Mouse (Mus musculus) kidney, postnatal 0 days (tissue): ENCODE results near the gene Atp1a4. TPM values are rescaled to one million over a fixed set of nuclear protein-coding genes. Genes with fewer than 3 reads are reported as not detected.

Experiments used
- ATAC-seq: fragments of 200-750 bp; cut with Nextera tagmentation; replicated peaks from 2 replicates; pipeline ENCODE4 v1.8.0; 2017; ENCODE audit warnings: low read depth, moderate number of reproducible peaks, moderate TSS enrichment, moderate library complexity; ENCODE audit not compliant: low FRiP score
- DNase-seq: peaks from one replicate; pipeline ENCODE4 v3.0.0-alpha.2; 2016; ENCODE audit warnings: low spot score
- H3K27ac ChIP-seq: fragments of 300-500 bp; sonication (generic); 2 replicates; pipeline ENCODE4 v1.5.1; 2014; ENCODE audit warnings: mild to moderate bottlenecking
- H3K27me3 ChIP-seq: fragments of 300-500 bp; sonication (generic); 2 replicates; pipeline ENCODE4 v1.6.1; 2014; ENCODE audit warnings: low read length, mixed read lengths; ENCODE audit not compliant: insufficient read depth
- H3K36me3 ChIP-seq: fragments of 300-500 bp; sonication (generic); 2 replicates; pipeline ENCODE4 v1.6.1; 2014; ENCODE audit warnings: low read length, mixed read lengths; ENCODE audit not compliant: insufficient read depth
- H3K4me1 ChIP-seq: fragments of 300-500 bp; sonication (generic); replicated peaks from 2 replicates; pipeline ENCODE4 v1.6.1; 2014; ENCODE audit warnings: antibody characterized with exemption, low read length, mixed read lengths; ENCODE audit not compliant: insufficient read depth
- H3K4me2 ChIP-seq: fragments of 300-500 bp; sonication (generic); 2 replicates; pipeline ENCODE4 v1.6.1; 2014; ENCODE audit warnings: mild to moderate bottlenecking, low read length, moderate library complexity, mixed read lengths
- H3K4me3 ChIP-seq: fragments of 300-500 bp; sonication (generic); replicated peaks from 2 replicates; pipeline ENCODE4 v1.5.1; 2014; ENCODE audit warnings: low read depth, low read length
- H3K9ac ChIP-seq: fragments of 300-500 bp; sonication (generic); 2 replicates; pipeline ENCODE4 v1.6.1; 2014; ENCODE audit warnings: low read depth, low read length
- H3K9me3 ChIP-seq: fragments of 300-500 bp; sonication (generic); replicated peaks from 2 replicates; pipeline ENCODE4 v1.6.1; 2016; ENCODE audit warnings: low read length, inconsistent platforms, mixed read lengths
- CTCF ChIP-seq: IDR thresholded peaks from 2 replicates; pipeline ENCODE4 v1.5.1; 2016; ENCODE audit warnings: antibody characterized with exemption, low read depth, mild to moderate bottlenecking, moderate library complexity
- WGBS: fragments of 180-500 bp; shearing (Covaris S2); extraction: QIAGEN DNeasy Blood & Tissue Kit; methylation state at CpG from one replicate; pipeline ENCODE4 v1.1.7; 2014; 5-methylcytosine and 5-hydroxymethylcytosine counted together
- polyA plus RNA-seq: library from polyadenylated mRNA; unstranded; fragments of >200 nt; fragmentation: Nextera tagmentation; extraction: Ambion mirVana; gene quantifications from 2 replicates; pipeline ENCODE4 v1.2.1, GENCODE M21; 2015

The Atp1a4 gene
- polyA plus RNA-seq, 1 experiment from 2014 or later, result not detected

DNA sequence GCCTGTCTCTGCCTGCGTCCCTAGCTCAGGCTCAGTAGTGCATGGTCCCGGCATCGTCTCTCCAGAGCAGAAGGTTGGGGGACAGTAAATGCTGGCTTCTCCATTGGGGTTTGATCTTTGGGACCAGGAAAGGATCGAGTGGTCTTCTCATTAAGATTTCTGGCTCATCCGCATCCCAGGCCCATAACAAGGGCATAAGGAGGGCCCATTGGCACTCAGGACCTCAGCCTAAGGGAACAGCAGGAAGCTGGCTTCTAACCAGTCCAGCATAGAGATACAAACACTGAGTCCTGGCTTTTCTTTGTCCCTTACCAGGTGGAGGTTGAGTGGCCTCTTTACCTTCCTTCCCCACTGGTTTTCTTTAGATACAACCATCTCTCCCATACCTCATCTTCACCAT is 60.4 kb downstream of the Atp1a4 start:
- Histone ChIP-seq H3K36me3 (peaks cover 64% of the 10 kb centered on the region), H3K27me3 (no peaks in the 10 kb centered on the region), H3K27ac (no peak overlapping the region), H3K9ac (no peak overlapping the region), H3K4me2 (no peak overlapping the region), H3K4me1 (peaks cover 18% of the 10 kb centered on the region), H3K9me3 (no peaks in the 10 kb centered on the region), H3K4me3 (no peak overlapping the region)
- TF ChIP-seq CTCF, result no peak
- ATAC-seq (no peak), DNase-seq (no peak)
- 85% methylated on average over 5 of the region's 5 CpGs for WGBS

DNA sequence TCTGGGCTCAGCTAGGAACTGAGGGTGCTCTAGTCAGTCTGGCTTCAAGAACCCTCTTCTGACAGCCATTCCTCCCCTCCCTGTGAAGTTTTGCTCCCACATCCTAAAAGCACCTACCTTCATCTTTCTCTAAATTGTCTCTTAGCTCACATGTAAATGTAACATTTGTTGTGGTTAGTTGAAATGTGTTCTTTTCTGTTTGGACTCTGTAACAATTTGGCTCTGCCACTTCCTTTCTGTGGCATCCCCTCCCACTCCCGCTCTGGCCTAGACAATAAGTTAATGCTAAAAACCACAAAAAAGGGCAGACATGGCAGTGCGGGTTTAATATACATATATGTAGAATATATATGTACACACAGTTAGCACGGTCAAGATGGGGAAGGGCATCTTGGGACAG is 61.1 kb downstream of the Atp1a4 start:
- no peak for DNase-seq
- Histone ChIP-seq H3K4me3 (no peak overlapping the region), H3K9ac (no peak overlapping the region)

DNA sequence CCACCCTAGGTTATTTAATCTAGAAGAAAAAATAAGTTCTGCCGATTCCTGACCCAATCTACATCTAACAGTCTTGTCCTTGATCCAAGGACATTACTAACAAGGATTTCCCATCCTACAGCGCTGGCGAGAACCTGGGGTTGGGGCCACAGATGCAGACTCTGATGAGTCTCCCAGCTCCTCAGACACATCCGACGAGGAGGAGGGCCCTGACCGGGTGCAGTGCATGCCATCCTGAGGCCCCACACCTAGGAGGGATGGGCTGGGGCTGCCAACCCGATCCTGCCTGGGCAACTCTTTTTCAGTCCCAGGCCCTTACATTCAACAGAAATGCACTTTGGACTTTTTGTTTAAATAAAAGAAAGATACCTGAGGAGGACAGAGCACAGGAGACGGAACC is 63.8 kb downstream of the Atp1a4 start:
- H3K4me3 ChIP-seq, result no peak overlapping the region
- peaks cover 84% of the 10 kb centered on the region for H3K36me3 ChIP-seq
- no peak overlapping the region for H3K4me2 ChIP-seq
- no peaks in the 10 kb centered on the region for H3K9me3 ChIP-seq
- TF ChIP-seq CTCF, result no peak
- H3K9ac ChIP-seq, result no peak overlapping the region
- H3K27me3 ChIP-seq, result no peaks in the 10 kb centered on the region
- DNase-seq (no peak), ATAC-seq (no peak)
- H3K27ac ChIP-seq, result no peak overlapping the region
- 75% methylated on average over 8 of the region's 8 CpGs for WGBS
- H3K4me1 ChIP-seq, result no peaks in the 10 kb centered on the region

More for the DNA sequence above, 61.1 kb downstream of the Atp1a4 start:
- H3K27me3 ChIP-seq, result no peaks in the 10 kb centered on the region
- peaks cover 11% of the 10 kb centered on the region for H3K4me1 ChIP-seq
- WGBS, result 88% methylated on average over 3 of the region's 3 CpGs
- ATAC-seq, result no peak
- H3K4me2 ChIP-seq, result no peak overlapping the region
- H3K27ac ChIP-seq, result no peak overlapping the region
- TF ChIP-seq CTCF, result no peak
- H3K36me3 ChIP-seq, result peaks cover 71% of the 10 kb centered on the region
- no peaks in the 10 kb centered on the region for H3K9me3 ChIP-seq

DNA sequence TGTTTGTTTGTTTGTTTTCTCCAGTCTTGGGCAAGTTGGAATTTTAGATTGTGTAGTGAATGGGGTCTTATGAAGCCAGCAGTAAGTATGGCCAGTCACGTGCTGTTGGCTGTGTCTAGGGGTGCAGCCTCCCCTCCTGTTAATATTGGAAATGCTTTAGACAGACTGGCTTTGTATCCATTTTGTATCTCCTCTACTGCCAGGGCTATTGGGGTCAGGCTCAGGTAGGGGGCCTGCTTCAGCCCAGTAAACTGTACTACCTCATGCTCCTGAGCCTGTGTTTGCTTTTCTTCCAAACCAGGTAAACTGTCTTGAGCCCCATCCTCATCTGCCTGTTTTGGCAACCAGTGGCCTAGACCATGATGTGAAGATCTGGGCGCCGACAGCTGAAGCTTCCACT is 66.0 kb downstream of the Atp1a4 start:
- Histone ChIP-seq H3K4me3 (no peak overlapping the region), H3K36me3 (peaks cover 81% of the 10 kb centered on the region), H3K4me1 (no peaks in the 10 kb centered on the region), H3K27me3 (no peaks in the 10 kb centered on the region), H3K9me3 (no peaks in the 10 kb centered on the region), H3K9ac (no peak overlapping the region), H3K27ac (no peak overlapping the region), H3K4me2 (no peak overlapping the region)
- no peak for ATAC-seq
- DNase-seq, result no peak
- TF ChIP-seq CTCF, result no peak
- WGBS, result 90% methylated on average over 3 of the region's 3 CpGs

DNA sequence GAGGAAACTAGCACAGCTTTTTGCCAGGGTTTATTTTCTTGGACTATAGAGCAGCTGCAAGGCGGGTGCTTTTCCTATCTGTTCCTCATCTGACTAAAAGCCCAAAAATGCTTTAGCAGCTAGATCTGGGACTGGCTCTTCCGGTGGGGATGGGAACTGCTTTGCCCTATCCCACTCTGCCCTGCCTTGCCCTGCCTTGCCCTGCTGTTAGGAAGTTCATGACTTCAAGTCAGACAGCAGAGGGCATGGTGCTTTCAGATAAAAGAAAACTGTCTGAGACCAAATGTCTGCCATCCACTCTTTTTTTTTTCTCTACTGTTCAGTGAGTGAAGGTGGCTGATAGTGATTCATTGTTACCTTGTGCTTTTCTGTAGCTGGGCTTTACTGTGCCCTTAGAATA is 66.6 kb downstream of the Atp1a4 start:
- peak; percentile 26; the same call in 1 of the 2 replicates for TF ChIP-seq CTCF
- Histone ChIP-seq H3K36me3 (peaks cover 77% of the 10 kb centered on the region), H3K4me1 (no peaks in the 10 kb centered on the region), H3K4me2 (no peak overlapping the region), H3K9me3 (no peaks in the 10 kb centered on the region), H3K9ac (no peak overlapping the region), H3K4me3 (no peak overlapping the region), H3K27ac (no peak overlapping the region), H3K27me3 (no peaks in the 10 kb centered on the region)
- WGBS, result 78% methylated on average over 2 of the region's 2 CpGs
- ATAC-seq (no peak), DNase-seq (no peak)

DNA sequence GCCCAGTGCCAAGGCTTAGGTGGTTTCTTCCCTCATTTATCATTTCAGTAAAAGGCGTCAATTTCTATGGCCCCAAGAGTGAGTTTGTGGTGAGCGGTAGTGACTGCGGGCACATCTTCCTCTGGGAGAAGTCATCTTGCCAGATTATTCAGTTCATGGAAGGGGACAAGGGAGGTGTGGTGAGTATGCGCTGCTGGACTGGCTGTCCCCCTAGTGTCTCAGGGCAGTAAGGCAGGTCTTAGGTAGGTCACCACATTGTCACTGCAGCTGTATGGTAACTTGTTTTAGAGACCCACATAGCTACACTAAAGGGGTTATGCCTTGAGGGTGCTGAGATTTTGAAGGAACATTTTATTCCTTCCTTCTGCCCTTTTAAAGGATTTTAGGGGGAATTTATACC is 69.3 kb downstream of the Atp1a4 start:
- H3K4me3 ChIP-seq, result no peak overlapping the region
- no peak overlapping the region for H3K9ac ChIP-seq
- H3K36me3 ChIP-seq, result peaks cover 56% of the 10 kb centered on the region
- peak; percentile 61 for TF ChIP-seq CTCF
- peak; percentile 68 for DNase-seq
- H3K27ac ChIP-seq, result no peak overlapping the region
- ATAC-seq, result peak; percentile 56; the same call in 1 of the 2 replicates
- H3K9me3 ChIP-seq, result no peaks in the 10 kb centered on the region
- no peaks in the 10 kb centered on the region for H3K4me1 ChIP-seq
- H3K4me2 ChIP-seq, result no peak overlapping the region
- H3K27me3 ChIP-seq, result no peaks in the 10 kb centered on the region
- WGBS, result 71% methylated on average over 4 of the region's 4 CpGs
